Mouse (Mus musculus): ENCODE measurements around the gene Clstn1. TPM values are rescaled to one million over a fixed set of nuclear protein-coding genes. Genes with fewer than 3 reads are reported as not detected.

Gene Clstn1
- polyA plus RNA-seq, 1 experiment from 2014 or later, result 41.8 TPM

GRCm38 (mm10) chr4:149672747-149673146 lies 86.5 kb downstream of the Clstn1 start:
- Histone ChIP-seq H3K9me3 (replicated peaks) (no peaks in the 10 kb centered on the region), H3K36me3 (no peaks in the 10 kb centered on the region), H3K4me2 (no peak overlapping the region), H3K4me3 (replicated peaks) (no peak overlapping the region), H3K27ac (no peak overlapping the region), H3K9ac (no peak overlapping the region), H3K4me1 (peaks cover 19% of the 10 kb centered on the region), H3K27me3 (peaks cover 27% of the 10 kb centered on the region)
- ATAC-seq (replicated peaks; ENCODE audit: low FRiP score), result no peak
- 90% methylated on average over 5 of the region's 5 CpGs for WGBS

- ATAC-seq (replicated peaks; ENCODE audit: low FRiP score), result no peak
- 0 out of 2 replicates have a peak overlapping the region, but pooled peaks have one; percentile 49 for H3K9ac ChIP-seq
Observed at GRCm38 (mm10) chr4:149674814-149675377, 88.6 kb downstream of the Clstn1 start.

DNA sequence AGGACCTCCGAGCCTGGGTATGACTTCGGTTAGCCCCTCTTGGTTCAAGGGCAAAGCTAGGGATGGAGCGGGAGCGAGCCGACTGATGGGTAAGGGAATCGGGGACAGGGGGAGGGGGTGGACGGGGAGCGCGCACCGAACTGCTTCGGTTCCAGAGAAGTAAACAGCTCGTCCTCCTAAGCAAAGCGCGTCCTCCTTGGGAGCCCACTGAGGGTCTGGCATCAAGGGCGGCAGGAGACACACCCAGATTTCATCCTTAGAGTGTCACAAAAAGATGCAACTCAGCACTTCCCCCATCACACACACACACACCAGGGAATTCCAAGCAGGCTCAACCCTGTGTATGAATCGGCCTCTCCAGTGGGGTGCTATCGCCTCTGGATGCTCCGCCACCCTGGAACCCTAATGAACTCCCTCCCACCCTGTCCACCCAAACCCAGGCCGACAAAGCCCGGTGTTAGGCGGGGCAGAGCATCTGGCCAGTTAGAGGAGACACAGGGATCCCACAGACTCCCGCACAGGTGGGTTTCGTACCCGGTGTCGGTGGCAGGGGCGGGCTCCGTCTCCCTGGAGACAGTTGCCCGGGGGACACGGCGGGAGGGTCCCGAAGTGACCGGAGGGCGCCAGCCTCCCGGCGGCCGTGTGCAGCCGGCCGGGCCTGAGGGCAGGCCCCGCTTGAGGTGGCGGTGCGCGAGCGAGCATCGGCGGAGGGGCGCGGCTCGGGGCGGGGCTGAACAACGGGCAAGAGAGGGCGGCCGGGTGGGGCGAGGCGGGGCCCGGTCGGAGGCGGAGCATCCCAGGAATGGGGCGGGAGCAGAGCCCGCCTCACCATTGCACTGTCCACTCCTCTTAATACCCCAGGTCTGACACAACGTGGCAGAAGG lies 89.4 kb downstream of the Clstn1 start:
- Histone ChIP-seq H3K9me3 (replicated peaks) (no peaks in the 10 kb centered on the region), H3K36me3 (no peaks in the 10 kb centered on the region), H3K27ac (no peak overlapping the region), H3K4me1 (peaks cover 31% of the 10 kb centered on the region), H3K4me3 (replicated peaks) (peak overlapping the region; percentile 64), H3K4me2 (peak overlapping the region; percentile 96), H3K27me3 (peaks cover 27% of the 10 kb centered on the region), H3K9ac (peak overlapping the region; percentile 49)
- 4% methylated on average over 59 of the region's 60 CpGs for WGBS
- peak; percentile 91 for ATAC-seq (replicated peaks; ENCODE audit: low FRiP score)

More at GRCm38 (mm10) chr4:149674814-149675377, 88.6 kb downstream of the Clstn1 start:
- 14% methylated on average over 8 of the region's 8 CpGs for WGBS
- peak overlapping the region; percentile 64 for H3K4me3 ChIP-seq (replicated peaks)
- 0 out of 2 replicates have a peak overlapping the region, but pooled peaks have one; percentile 10 for H3K27ac ChIP-seq
- peak overlapping the region; percentile 96 for H3K4me2 ChIP-seq
- H3K27me3 ChIP-seq, result peaks cover 27% of the 10 kb centered on the region
- no peaks in the 10 kb centered on the region for H3K9me3 ChIP-seq (replicated peaks)
- peaks cover 31% of the 10 kb centered on the region for H3K4me1 ChIP-seq
- H3K36me3 ChIP-seq, result no peaks in the 10 kb centered on the region

DNA sequence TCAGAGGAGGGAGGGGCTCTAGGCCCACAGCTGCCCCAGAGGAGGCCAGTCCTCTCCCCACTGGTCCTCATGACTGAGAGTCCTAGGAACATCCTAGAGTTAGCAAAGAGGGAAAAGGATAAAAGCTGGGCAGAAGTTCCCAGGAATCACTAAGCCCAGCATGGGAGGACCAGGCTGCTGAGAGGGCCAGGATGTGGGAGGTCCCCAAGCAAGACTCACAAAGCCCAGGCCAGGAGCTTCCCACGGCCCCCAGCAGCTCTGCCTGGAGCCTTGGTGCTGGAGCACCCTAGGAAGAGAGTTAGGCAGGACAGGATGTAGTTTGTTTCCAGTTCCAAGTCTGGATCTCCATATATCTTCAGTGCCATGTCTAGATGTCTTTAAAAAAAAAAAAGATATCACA lies 91.7 kb downstream of the Clstn1 start:
- H3K4me1 ChIP-seq, result peaks cover 31% of the 10 kb centered on the region
- WGBS, result 31% methylated on average over 1 of the region's 1 CpGs
- H3K9me3 ChIP-seq (replicated peaks), result no peaks in the 10 kb centered on the region
- H3K36me3 ChIP-seq, result no peaks in the 10 kb centered on the region
- H3K27ac ChIP-seq, result 0 out of 2 replicates have a peak overlapping the region, but pooled peaks have one; percentile 32
- H3K27me3 ChIP-seq, result peaks cover 29% of the 10 kb centered on the region
- H3K4me2 ChIP-seq, result no peak overlapping the region
- ATAC-seq (replicated peaks; ENCODE audit: low FRiP score), result no peak
- H3K4me3 ChIP-seq (replicated peaks), result no peak overlapping the region
- no peak overlapping the region for H3K9ac ChIP-seq

- WGBS, result 14% methylated on average over 11 of the region's 11 CpGs
- Histone ChIP-seq H3K36me3 (no peaks in the 10 kb centered on the region), H3K27me3 (peaks cover 20% of the 10 kb centered on the region), H3K9ac (no peak overlapping the region), H3K4me3 (replicated peaks) (no peak overlapping the region), H3K27ac (peak overlapping the region; percentile 18), H3K9me3 (replicated peaks) (no peaks in the 10 kb centered on the region), H3K4me1 (peaks cover 35% of the 10 kb centered on the region), H3K4me2 (no peak overlapping the region)
- ATAC-seq (replicated peaks; ENCODE audit: low FRiP score), result no peak
Observed at GRCm38 (mm10) chr4:149679056-149679770, 92.9 kb downstream of the Clstn1 start.

GRCm38 (mm10) chr4:149683875-149684274 lies 97.6 kb downstream of the Clstn1 start:
- H3K4me3 ChIP-seq (replicated peaks), result no peak overlapping the region
- no peak overlapping the region for H3K4me2 ChIP-seq
- no peak overlapping the region for H3K9ac ChIP-seq
- 17% methylated on average over 7 of the region's 7 CpGs for WGBS
- H3K27me3 ChIP-seq, result peaks cover 15% of the 10 kb centered on the region; the same call in 1 of the 2 replicates
- no peaks in the 10 kb centered on the region for H3K9me3 ChIP-seq (replicated peaks)
- no peak overlapping the region for H3K27ac ChIP-seq
- H3K36me3 ChIP-seq, result no peaks in the 10 kb centered on the region
- H3K4me1 ChIP-seq, result peaks cover 13% of the 10 kb centered on the region
- ATAC-seq (replicated peaks; ENCODE audit: low FRiP score), result no peak

DNA sequence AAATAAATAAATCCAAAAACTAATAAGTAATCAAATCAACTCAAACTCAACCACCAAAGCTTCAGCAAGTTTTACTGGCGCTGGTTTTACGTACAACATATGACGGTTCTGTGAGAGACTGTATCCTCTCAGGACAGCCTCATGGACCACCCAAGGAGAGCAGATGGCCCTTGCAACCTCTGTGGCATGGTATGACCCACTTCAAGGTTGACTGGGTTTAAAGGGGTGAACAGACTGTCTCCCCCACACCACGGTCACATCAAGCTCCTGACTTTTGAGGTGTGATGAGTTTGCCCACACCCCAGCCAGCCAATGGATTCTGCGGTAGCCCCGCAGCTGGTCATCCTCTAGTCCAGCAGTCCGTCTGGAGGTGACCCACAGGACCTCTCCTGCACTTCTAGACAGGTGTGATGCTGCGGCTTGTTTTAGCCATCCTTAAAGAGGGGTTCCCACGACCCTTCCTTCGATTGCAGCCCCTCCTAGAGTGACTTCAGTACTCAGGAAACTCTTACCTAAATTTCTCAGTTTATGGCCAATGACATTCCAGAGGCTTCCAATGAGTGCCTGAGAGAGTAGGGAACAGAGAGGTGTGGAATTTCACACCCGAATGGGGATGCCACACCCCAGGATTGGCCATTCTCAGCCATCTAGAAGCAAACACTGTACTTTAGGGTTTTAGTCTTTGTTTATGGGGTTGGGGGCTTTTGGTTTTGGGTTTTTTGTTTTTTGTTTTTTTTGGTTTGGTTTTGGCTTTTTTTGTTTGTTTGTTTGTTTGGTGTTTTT lies 98.8 kb downstream of the Clstn1 start:
- Histone ChIP-seq H3K36me3 (no peaks in the 10 kb centered on the region), H3K9ac (no peak overlapping the region), H3K4me3 (replicated peaks) (no peak overlapping the region), H3K4me1 (peaks cover 4% of the 10 kb centered on the region), H3K9me3 (replicated peaks) (no peaks in the 10 kb centered on the region), H3K27me3 (peaks cover 15% of the 10 kb centered on the region; the same call in 1 of the 2 replicates), H3K4me2 (no peak overlapping the region), H3K27ac (no peak overlapping the region)
- no peak for ATAC-seq (replicated peaks; ENCODE audit: low FRiP score)
- WGBS, result 37% methylated on average over 11 of the region's 11 CpGs

GRCm38 (mm10) chr4:149688861-149689260 lies 102.6 kb downstream of the Clstn1 start:
- H3K9me3 ChIP-seq (replicated peaks), result no peaks in the 10 kb centered on the region
- no peak for ATAC-seq (replicated peaks; ENCODE audit: low FRiP score)
- 86% methylated on average over 14 of the region's 14 CpGs for WGBS

DNA sequence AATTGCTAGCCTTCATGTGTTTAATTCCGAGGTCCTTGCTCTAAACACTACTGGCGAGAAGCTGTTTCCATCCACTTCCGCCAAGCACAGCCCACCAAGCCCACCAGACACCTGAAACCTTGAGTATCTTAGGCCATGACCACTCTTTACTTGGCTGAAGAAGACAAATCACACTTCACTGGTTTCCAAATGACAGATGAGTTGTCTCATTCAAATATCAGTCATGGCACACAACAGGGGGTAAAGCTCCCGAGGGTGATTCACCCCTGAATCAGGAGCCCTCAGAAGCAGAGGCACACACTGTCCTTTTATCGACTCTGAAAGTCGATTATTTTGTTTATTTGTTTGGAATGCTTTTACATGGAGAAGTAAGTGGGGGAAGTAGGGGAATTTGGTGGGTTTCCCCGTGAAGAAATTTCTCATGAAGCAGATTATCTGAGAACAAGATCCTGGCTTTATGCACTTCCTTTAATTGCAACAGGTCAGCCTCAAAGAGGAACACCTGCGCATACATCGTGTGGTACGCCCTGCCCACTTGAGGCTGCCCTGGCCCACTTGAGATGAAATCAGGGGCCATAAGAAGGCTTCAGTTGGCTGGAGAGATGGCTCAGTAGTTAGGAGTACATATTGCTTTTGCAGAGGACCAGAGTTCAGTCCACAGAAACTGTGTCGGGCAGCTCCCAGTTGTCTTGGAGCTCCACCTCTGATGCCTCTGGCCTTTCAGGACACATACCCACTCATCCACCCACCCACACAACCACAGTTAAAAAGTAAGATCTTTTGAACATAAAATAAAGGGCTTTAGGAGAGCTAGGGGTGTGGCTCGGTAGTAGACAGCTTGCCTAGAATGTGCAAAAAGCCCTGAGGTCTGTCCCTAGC lies 103.8 kb downstream of the Clstn1 start:
- no peak overlapping the region for H3K4me2 ChIP-seq
- no peak overlapping the region for H3K9ac ChIP-seq
- ATAC-seq (replicated peaks; ENCODE audit: low FRiP score), result no peak
- no peaks in the 10 kb centered on the region for H3K9me3 ChIP-seq (replicated peaks)
- H3K27ac ChIP-seq, result no peak overlapping the region
- peaks cover 3% of the 10 kb centered on the region; the same call in 1 of the 2 replicates for H3K4me1 ChIP-seq
- H3K27me3 ChIP-seq, result peaks cover 8% of the 10 kb centered on the region; the same call in 1 of the 2 replicates
- no peak overlapping the region for H3K4me3 ChIP-seq (replicated peaks)
- H3K36me3 ChIP-seq, result no peaks in the 10 kb centered on the region
- 83% methylated on average over 12 of the region's 12 CpGs for WGBS

More at GRCm38 (mm10) chr4:149688861-149689260, 102.6 kb downstream of the Clstn1 start:
- Histone ChIP-seq H3K4me1 (peaks cover 5% of the 10 kb centered on the region), H3K4me2 (no peak overlapping the region), H3K9ac (no peak overlapping the region), H3K27ac (no peak overlapping the region), H3K36me3 (no peaks in the 10 kb centered on the region), H3K4me3 (replicated peaks) (no peak overlapping the region), H3K27me3 (peaks cover 12% of the 10 kb centered on the region; the same call in 1 of the 2 replicates)

GRCm38 (mm10) chr4:149690828-149691280 lies 104.6 kb downstream of the Clstn1 start:
- no peak overlapping the region for H3K4me3 ChIP-seq (replicated peaks)
- H3K27ac ChIP-seq, result no peak overlapping the region
- H3K9ac ChIP-seq, result no peak overlapping the region
- no peak overlapping the region for H3K4me2 ChIP-seq
- WGBS, result 88% methylated on average over 8 of the region's 8 CpGs
- no peak for ATAC-seq (replicated peaks; ENCODE audit: low FRiP score)
- no peaks in the 10 kb centered on the region for H3K36me3 ChIP-seq
- peaks cover 7% of the 10 kb centered on the region; the same call in 1 of the 2 replicates for H3K27me3 ChIP-seq
- H3K4me1 ChIP-seq, result peaks cover 4% of the 10 kb centered on the region; the same call in 1 of the 2 replicates
- H3K9me3 ChIP-seq (replicated peaks), result no peaks in the 10 kb centered on the region
